Mouse (Mus musculus) myocyte (in vitro differentiated cells): ENCODE measurements at regions not wholly inside any gene's neighbourhood (a gene's known extent, or its start where the extent isn't known, plus 50 kb on each side); places are given as distances from the start of the nearest gene placed in this dataset.

Experiments
- H3K27me3 ChIP-seq: one replicate; pipeline ENCODE4 v1.6.1; 2011; ENCODE audit not compliant: control insufficient read depth, insufficient read depth, insufficient read length
- H3K36me3 ChIP-seq: one replicate; pipeline ENCODE4 v1.6.1; 2011; ENCODE audit not compliant: control insufficient read depth, insufficient read depth
- H3K4me2 ChIP-seq: one replicate; pipeline ENCODE4 v1.6.1; 2011; ENCODE audit warnings: low read depth, control low read depth
- H3K4me3 ChIP-seq: one replicate; pipeline ENCODE4 v1.5.1; 2011; ENCODE audit warnings: mild to moderate bottlenecking, control low read depth, moderate library complexity
- H3K79me2 ChIP-seq: one replicate; pipeline ENCODE4 v1.6.1; 2011; ENCODE audit not compliant: control insufficient read depth, insufficient read depth
- H3ac ChIP-seq: one replicate; pipeline ENCODE4 v1.6.1; 2011; ENCODE audit not compliant: control insufficient read depth, insufficient read length
- CEBPB ChIP-seq: IDR thresholded peaks from 2 replicates; pipeline ENCODE4 v1.6.1; 2011; ENCODE audit warnings: mild to moderate bottlenecking, moderate library complexity; ENCODE audit not compliant: poor library complexity, insufficient read depth, severe bottlenecking
- E2F4 ChIP-seq: IDR thresholded peaks from one replicate; pipeline ENCODE4 v1.6.1; 2011; ENCODE audit warnings: mild to moderate bottlenecking, control low read depth, moderate library complexity; ENCODE audit not compliant: insufficient read depth
- MAX ChIP-seq: IDR thresholded peaks from one replicate; pipeline ENCODE4 v1.6.1; 2011; ENCODE audit warnings: low read depth, mild to moderate bottlenecking, control low read depth
- MYOD1 ChIP-seq, 3 experiments: IDR thresholded peaks; one replicate each; pipeline ENCODE4 v1.6.1; 2011; ENCODE audit warnings: control low read depth in 2 of 3, low read depth in 2 of 3, mild to moderate bottlenecking in 2 of 3, moderate library complexity in 1 of 3; ENCODE audit not compliant: insufficient read length in 2 of 3, control insufficient read depth in 1 of 3
- MYOG ChIP-seq, 3 experiments: IDR thresholded peaks; one replicate each; pipeline ENCODE4 v1.6.1; 2011; ENCODE audit warnings: control low read depth in 2 of 3, low read depth in 2 of 3, mild to moderate bottlenecking in 2 of 3; ENCODE audit not compliant: insufficient read length in 2 of 3, control insufficient read depth in 1 of 3, insufficient read depth in 1 of 3
- POLR2A ChIP-seq: IDR thresholded peaks from one replicate; pipeline ENCODE4 v1.6.1; 2011; ENCODE audit warnings: low read depth, mild to moderate bottlenecking, control low read depth, moderate library complexity; ENCODE audit not compliant: insufficient read length
- POLR2AphosphoS2 ChIP-seq: IDR thresholded peaks from one replicate; pipeline ENCODE4 v1.6.1; 2011; ENCODE audit warnings: low read depth, control low read depth; ENCODE audit not compliant: insufficient read length
- REST ChIP-seq: IDR thresholded peaks from one replicate; pipeline ENCODE4 v1.6.1; 2011; ENCODE audit warnings: mild to moderate bottlenecking, control low read depth, moderate library complexity; ENCODE audit not compliant: insufficient read depth, insufficient read length
- SRF ChIP-seq: IDR thresholded peaks from one replicate; pipeline ENCODE4 v1.6.1; 2011; ENCODE audit warnings: low read depth; ENCODE audit not compliant: control insufficient read depth, insufficient read length
- TCF12 ChIP-seq: IDR thresholded peaks from one replicate; pipeline ENCODE4 v1.6.1; 2011; ENCODE audit warnings: mild to moderate bottlenecking, control low read depth; ENCODE audit not compliant: poor library complexity, insufficient read depth, severe bottlenecking
- TCF3 ChIP-seq: IDR thresholded peaks from one replicate; pipeline ENCODE4 v1.6.1; 2011; ENCODE audit warnings: low read depth, control low read depth; ENCODE audit not compliant: insufficient read length
- USF1 ChIP-seq: IDR thresholded peaks from one replicate; pipeline ENCODE4 v1.6.1; 2011; ENCODE audit warnings: low read depth, mild to moderate bottlenecking, control low read depth, moderate library complexity

GRCm38 (mm10) chr8:126707300-126707902 is 113.6 kb upstream of the Irf2bp2 start:
- H3ac ChIP-seq: no peak overlapping the region
- H3K36me3 ChIP-seq: no peaks in the 10 kb centered on the region
- no peak overlapping the region for H3K4me2 ChIP-seq
- H3K79me2 ChIP-seq: no peaks in the 10 kb centered on the region
- no peaks in the 10 kb centered on the region for H3K27me3 ChIP-seq
- H3K4me3 ChIP-seq: no peak overlapping the region
- TF ChIP-seq MAX (no peak), MYOG (IDR thresholded peaks at IDR 0.05; ENCODE audit: control insufficient read depth in 1 of 3, insufficient read depth in 1 of 3, insufficient read length in 2 of 3, low read depth in 2 of 3) (no peak), MYOD1 (IDR thresholded peaks at IDR 0.05; ENCODE audit: control insufficient read depth in 1 of 3, insufficient read length in 2 of 3, low read depth in 2 of 3) (no peak), REST (no peak), POLR2AphosphoS2 (no peak), TCF12 (no peak), USF1 (no peak), E2F4 (no peak), POLR2A (no peak), SRF (no peak), CEBPB (no peak), TCF3 (no peak)

GRCm38 (mm10) chr8:126706247-126706646 is 112.5 kb upstream of the Irf2bp2 start:
- no peaks in the 10 kb centered on the region for H3K27me3 ChIP-seq
- H3ac ChIP-seq: no peak overlapping the region
- H3K36me3 ChIP-seq: no peaks in the 10 kb centered on the region
- no peak overlapping the region for H3K4me3 ChIP-seq
- H3K79me2 ChIP-seq: no peaks in the 10 kb centered on the region
- H3K4me2 ChIP-seq: no peak overlapping the region
- TF ChIP-seq MYOG (IDR thresholded peaks at IDR 0.05; ENCODE audit: control insufficient read depth in 1 of 3, insufficient read depth in 1 of 3, insufficient read length in 2 of 3, low read depth in 2 of 3) (no peak), SRF (no peak), USF1 (no peak), CEBPB (no peak), POLR2A (no peak), E2F4 (no peak), MAX (no peak), POLR2AphosphoS2 (no peak), TCF12 (no peak), REST (no peak)

- Histone ChIP-seq H3K79me2 (no peaks in the 10 kb centered on the region), H3K36me3 (no peaks in the 10 kb centered on the region), H3ac (no peak overlapping the region), H3K4me2 (no peak overlapping the region), H3K4me3 (no peak overlapping the region), H3K27me3 (no peaks in the 10 kb centered on the region)
- TF ChIP-seq POLR2A (no peak), MYOG (IDR thresholded peaks at IDR 0.05; ENCODE audit: control insufficient read depth in 1 of 3, insufficient read depth in 1 of 3, insufficient read length in 2 of 3, low read depth in 2 of 3) (no peak), POLR2AphosphoS2 (no peak), E2F4 (no peak), TCF3 (no peak), USF1 (no peak), TCF12 (no peak), REST (no peak), MYOD1 (IDR thresholded peaks at IDR 0.05; ENCODE audit: control insufficient read depth in 1 of 3, insufficient read length in 2 of 3, low read depth in 2 of 3) (no peak), SRF (no peak), MAX (no peak), CEBPB (no peak)
These were observed 111.6 kb upstream of the Irf2bp2 start for GRCm38 (mm10) chr8:126705391-126705790.

- Histone ChIP-seq H3K79me2 (no peaks in the 10 kb centered on the region), H3K36me3 (no peaks in the 10 kb centered on the region), H3K4me2 (no peak overlapping the region), H3K4me3 (no peak overlapping the region), H3K27me3 (no peaks in the 10 kb centered on the region), H3ac (no peak overlapping the region)
- TF ChIP-seq MYOG (IDR thresholded peaks at IDR 0.05; ENCODE audit: control insufficient read depth in 1 of 3, insufficient read depth in 1 of 3, insufficient read length in 2 of 3, low read depth in 2 of 3) (no peak), MYOD1 (IDR thresholded peaks at IDR 0.05; ENCODE audit: control insufficient read depth in 1 of 3, insufficient read length in 2 of 3, low read depth in 2 of 3) (no peak), USF1 (no peak), TCF3 (no peak), SRF (no peak), POLR2AphosphoS2 (no peak), TCF12 (no peak), REST (no peak)
These were observed 110.9 kb upstream of the Irf2bp2 start for GRCm38 (mm10) chr8:126704706-126705105.

- Histone ChIP-seq H3K36me3 (no peaks in the 10 kb centered on the region), H3K4me3 (no peak overlapping the region), H3ac (no peak overlapping the region), H3K4me2 (no peak overlapping the region), H3K27me3 (no peaks in the 10 kb centered on the region), H3K79me2 (no peaks in the 10 kb centered on the region)
- TF ChIP-seq TCF3 (no peak), MAX (no peak), POLR2AphosphoS2 (no peak), SRF (no peak), USF1 (no peak), REST (no peak), MYOD1 (IDR thresholded peaks at IDR 0.05; ENCODE audit: control insufficient read depth in 1 of 3, insufficient read length in 2 of 3, low read depth in 2 of 3) (no peak), POLR2A (no peak), CEBPB (no peak), TCF12 (no peak)
These were observed 109.8 kb upstream of the Irf2bp2 start for GRCm38 (mm10) chr8:126703546-126703945.
